Mouse (Mus musculus): ENCODE results near the gene Ccdc149. TPM values are rescaled to one million over a fixed set of nuclear protein-coding genes. Genes with fewer than 3 reads are reported as not detected.

Gene Ccdc149
- total RNA-seq, 2 experiments from 2014 or later = 1.8 to 2.0 TPM

Other genes starting within 250 kb of the Ccdc149 start
- gene Sod3, start 107.7 kb downstream of the Ccdc149 start, total RNA-seq (2021) = 1 to 10 TPM; 4.2 to 9.8 TPM
- gene Lgi2, start 94.9 kb upstream of the Ccdc149 start, total RNA-seq (2021) = 1 to 10 TPM; 1.4 TPM
- gene Sepsecs, start 198.2 kb upstream of the Ccdc149 start, total RNA-seq (2021) = 1 to 10 TPM; 4.7 to 5.0 TPM